In genomic region chr4:142641069-142641468, GRCm38 (mm10) we compare ENCODE assay signal across 11 mouse cellular contexts.
DNase-seq lines count a peak whose midpoint lies in the region; ATAC-seq and TF ChIP-seq lines count a peak whose summit lies in the region.
"Had no signal": no experiment of that assay in that cellular context is flagged by ENCODE, and none has a peak within 500 bp of the region (broad histone marks: within the 10 kb centered on the region; RNA-seq: fewer than 3 reads in every experiment).

No protein-coding gene starts in this region.

- H3K9ac ChIP-seq in heart, embryonic 15.5 days, result no peak overlapping the region
- no peak overlapping the region for H3K9ac ChIP-seq in lung, embryonic 16.5 days (ENCODE audit: low read length)
- H3K9ac ChIP-seq in neural tube, embryonic 14.5 days (replicated peaks; ENCODE audit: low read depth, low read length), result no peak overlapping the region

- 84% methylated on average over 10 of the region's 10 CpGs for WGBS in heart, embryonic 15.5 days
- 93% methylated on average over 10 of the region's 10 CpGs for WGBS in lung, embryonic 16.5 days
- WGBS in lung, adult 2 months, result 80% methylated on average over 10 of the region's 10 CpGs
- 90% methylated on average over 10 of the region's 10 CpGs for WGBS in neural tube, embryonic 14.5 days

- no peaks in the 10 kb centered on the region for H3K9me3 ChIP-seq in heart, embryonic 15.5 days (replicated peaks)
- H3K9me3 ChIP-seq in lung, embryonic 16.5 days (ENCODE audit: control insufficient read depth, low read length), result no peaks in the 10 kb centered on the region
- no peaks in the 10 kb centered on the region for H3K9me3 ChIP-seq in neural tube, embryonic 14.5 days (ENCODE audit: control insufficient read depth, low read length)

- no peak for DNase-seq in heart, adult 18-20 months
- DNase-seq in lung, adult 2 months, result no peak
- peak; percentile 74 for DNase-seq in ZHBTc4 (ENCODE audit: low read depth, low spot score)
- no peak for DNase-seq in urinary bladder, postnatal 14 days (ENCODE audit: low spot score)
- DNase-seq in c-Kit-positive CD71-positive TER-119-positive erythroid progenitor cells, embryonic 14.5 days (ENCODE audit: low spot score), result no peak
- DNase-seq: cerebellum, postnatal 14 days; thymus, postnatal 4 days had no signal

- no peaks in the 10 kb centered on the region for H3K27me3 ChIP-seq in heart, embryonic 15.5 days
- H3K27me3 ChIP-seq in lung, embryonic 16.5 days (ENCODE audit: control insufficient read depth, insufficient read depth, low read depth, low read length), result no peaks in the 10 kb centered on the region
- no peaks in the 10 kb centered on the region for H3K27me3 ChIP-seq in neural tube, embryonic 14.5 days (ENCODE audit: control insufficient read depth, insufficient read depth, low read length)

- H3K4me3 ChIP-seq in heart, embryonic 15.5 days, result no peak overlapping the region
- no peak overlapping the region for H3K4me3 ChIP-seq in lung, embryonic 16.5 days (ENCODE audit: low read length)
- H3K4me3 ChIP-seq in lung, adult 2 months (replicated peaks; ENCODE audit: extremely low read depth, low read depth, low read length), result no peak overlapping the region
- no peak overlapping the region for H3K4me3 ChIP-seq in neural tube, embryonic 14.5 days (ENCODE audit: low read depth, low read length)

- no peak overlapping the region for H3K27ac ChIP-seq in heart, embryonic 15.5 days
- H3K27ac ChIP-seq in lung, embryonic 16.5 days (ENCODE audit: low read length), result no peak overlapping the region
- H3K27ac ChIP-seq in neural tube, embryonic 14.5 days (ENCODE audit: low read depth, low read length), result no peak overlapping the region

- TF ChIP-seq CTCF in lung, adult 2 months (IDR thresholded peaks at IDR 0.05; ENCODE audit: insufficient read depth, low read length), result no peak

- H3K4me2 ChIP-seq in heart, embryonic 15.5 days, result no peak overlapping the region
- H3K4me2 ChIP-seq in lung, embryonic 16.5 days (ENCODE audit: low read depth, low read length), result no peak overlapping the region
- H3K4me2 ChIP-seq in neural tube, embryonic 14.5 days (ENCODE audit: low read depth, low read length), result no peak overlapping the region

- H3K4me1 ChIP-seq in heart, embryonic 15.5 days (replicated peaks), result peaks cover 3% of the 10 kb centered on the region; the same call in 1 of the 2 replicates
- 0 out of 2 replicates have a peak, but pooled peaks cover 2% of the 10 kb centered on the region for H3K4me1 ChIP-seq in lung, embryonic 16.5 days (replicated peaks; ENCODE audit: control insufficient read depth, insufficient read depth, low read length)
- H3K4me1 ChIP-seq in lung, adult 2 months (ENCODE audit: control insufficient read depth, insufficient read depth, low read length), result no peaks in the 10 kb centered on the region
- H3K4me1 ChIP-seq in neural tube, embryonic 14.5 days (ENCODE audit: control insufficient read depth, insufficient read depth, low read length), result peaks cover 4% of the 10 kb centered on the region; the same call in 1 of the 2 replicates

- no peak for TF ChIP-seq POLR2A in lung, adult 2 months (IDR thresholded peaks at IDR 0.05; ENCODE audit: borderline replicate concordance, extremely low read depth, low read depth, low read length)

- peak; percentile 29; the same call in 1 of the 2 replicates for ATAC-seq in heart, embryonic 15.5 days (replicated peaks; ENCODE audit: insufficient number of reproducible peaks, insufficient read depth, low FRiP score, low read depth)
- ATAC-seq in lung, embryonic 16.5 days (ENCODE audit: low read depth), result peak; percentile 54; the same call in 1 of the 2 replicates
- peak; percentile 27; the same call in 1 of the 2 replicates for ATAC-seq in neural tube, embryonic 14.5 days (ENCODE audit: low read depth)
- ATAC-seq: CD4-positive, CD25-positive, alpha-beta regulatory T cell, adult 4 months had no signal

- no peaks in the 10 kb centered on the region for H3K36me3 ChIP-seq in heart, embryonic 15.5 days
- no peaks in the 10 kb centered on the region for H3K36me3 ChIP-seq in lung, embryonic 16.5 days (ENCODE audit: control insufficient read depth, insufficient read depth, low read length)
- H3K36me3 ChIP-seq in neural tube, embryonic 14.5 days (ENCODE audit: control insufficient read depth, insufficient read depth, low read length), result no peaks in the 10 kb centered on the region
